Mouse (Mus musculus) small intestine, adult 2 months (tissue): ENCODE measurements around the gene Grin3a.

Experiments used
- CTCF ChIP-seq: fragments of 200-500 bp; IDR thresholded peaks from 2 replicates; pipeline ENCODE4 v1.5.1; 2012; ENCODE audit warnings: low read depth, mild to moderate bottlenecking, control low read depth, inconsistent platforms, low read length, moderate library complexity, mixed read lengths; ENCODE audit not compliant: insufficient replicate concordance, insufficient read length; ENCODE audit errors: extremely low read depth
- POLR2A ChIP-seq: fragments of 200-500 bp; IDR thresholded peaks from 2 replicates; pipeline ENCODE4 v1.6.1; 2012; ENCODE audit warnings: low read depth, mild to moderate bottlenecking, control low read depth, inconsistent platforms, low read length, moderate library complexity

GRCm38 (mm10) chr4:49877084-49877483 is 31.5 kb upstream of the Grin3a start:
- TF ChIP-seq CTCF = no peak
- no peak for TF ChIP-seq POLR2A
